Mouse (Mus musculus) myocyte (in vitro differentiated cells): Measurements from ENCODE around the gene Tmem251. TPM values are rescaled to one million over a fixed set of nuclear protein-coding genes. Genes with fewer than 3 reads are reported as not detected.
A peak's percentile ranks its signal among the peaks of the same experiment; 100 is the strongest.

Experiments used
- H3K27me3 ChIP-seq: one replicate; pipeline ENCODE4 v1.6.1; 2011; ENCODE audit not compliant: control insufficient read depth, insufficient read depth, insufficient read length
- H3K36me3 ChIP-seq: one replicate; pipeline ENCODE4 v1.6.1; 2011; ENCODE audit not compliant: control insufficient read depth, insufficient read depth
- H3K4me2 ChIP-seq: one replicate; pipeline ENCODE4 v1.6.1; 2011; ENCODE audit warnings: low read depth, control low read depth
- H3K4me3 ChIP-seq: one replicate; pipeline ENCODE4 v1.5.1; 2011; ENCODE audit warnings: mild to moderate bottlenecking, control low read depth, moderate library complexity
- H3K79me2 ChIP-seq: one replicate; pipeline ENCODE4 v1.6.1; 2011; ENCODE audit not compliant: control insufficient read depth, insufficient read depth
- H3ac ChIP-seq: one replicate; pipeline ENCODE4 v1.6.1; 2011; ENCODE audit not compliant: control insufficient read depth, insufficient read length
- CEBPB ChIP-seq: IDR thresholded peaks from 2 replicates; pipeline ENCODE4 v1.6.1; 2011; ENCODE audit warnings: mild to moderate bottlenecking, moderate library complexity; ENCODE audit not compliant: poor library complexity, insufficient read depth, severe bottlenecking
- E2F4 ChIP-seq: IDR thresholded peaks from one replicate; pipeline ENCODE4 v1.6.1; 2011; ENCODE audit warnings: mild to moderate bottlenecking, control low read depth, moderate library complexity; ENCODE audit not compliant: insufficient read depth
- MAX ChIP-seq: IDR thresholded peaks from one replicate; pipeline ENCODE4 v1.6.1; 2011; ENCODE audit warnings: low read depth, mild to moderate bottlenecking, control low read depth
- MYOD1 ChIP-seq, 3 experiments: IDR thresholded peaks; one replicate each; pipeline ENCODE4 v1.6.1; 2011; ENCODE audit warnings: control low read depth in 2 of 3, low read depth in 2 of 3, mild to moderate bottlenecking in 2 of 3, moderate library complexity in 1 of 3; ENCODE audit not compliant: insufficient read length in 2 of 3, control insufficient read depth in 1 of 3
- MYOG ChIP-seq, 3 experiments: IDR thresholded peaks; one replicate each; pipeline ENCODE4 v1.6.1; 2011; ENCODE audit warnings: control low read depth in 2 of 3, low read depth in 2 of 3, mild to moderate bottlenecking in 2 of 3; ENCODE audit not compliant: insufficient read length in 2 of 3, control insufficient read depth in 1 of 3, insufficient read depth in 1 of 3
- POLR2A ChIP-seq: IDR thresholded peaks from one replicate; pipeline ENCODE4 v1.6.1; 2011; ENCODE audit warnings: low read depth, mild to moderate bottlenecking, control low read depth, moderate library complexity; ENCODE audit not compliant: insufficient read length
- POLR2AphosphoS2 ChIP-seq: IDR thresholded peaks from one replicate; pipeline ENCODE4 v1.6.1; 2011; ENCODE audit warnings: low read depth, control low read depth; ENCODE audit not compliant: insufficient read length
- REST ChIP-seq: IDR thresholded peaks from one replicate; pipeline ENCODE4 v1.6.1; 2011; ENCODE audit warnings: mild to moderate bottlenecking, control low read depth, moderate library complexity; ENCODE audit not compliant: insufficient read depth, insufficient read length
- SRF ChIP-seq: IDR thresholded peaks from one replicate; pipeline ENCODE4 v1.6.1; 2011; ENCODE audit warnings: low read depth; ENCODE audit not compliant: control insufficient read depth, insufficient read length
- TCF12 ChIP-seq: IDR thresholded peaks from one replicate; pipeline ENCODE4 v1.6.1; 2011; ENCODE audit warnings: mild to moderate bottlenecking, control low read depth; ENCODE audit not compliant: poor library complexity, insufficient read depth, severe bottlenecking
- TCF3 ChIP-seq: IDR thresholded peaks from one replicate; pipeline ENCODE4 v1.6.1; 2011; ENCODE audit warnings: low read depth, control low read depth; ENCODE audit not compliant: insufficient read length
- USF1 ChIP-seq: IDR thresholded peaks from one replicate; pipeline ENCODE4 v1.6.1; 2011; ENCODE audit warnings: low read depth, mild to moderate bottlenecking, control low read depth, moderate library complexity
- polyA plus RNA-seq: library from polyadenylated mRNA; unstranded; fragments of >200 nt; fragmentation: generic; extraction: Trizol; gene quantifications from one replicate; pipeline ENCODE4 v1.2.1, GENCODE M21; 2012; ENCODE audit warnings: missing spikeins

Tmem251 gene
- polyA plus RNA-seq, 1 experiment: 2.9 TPM

- no peak overlapping the region for H3ac ChIP-seq
- no peaks in the 10 kb centered on the region for H3K79me2 ChIP-seq
- no peak overlapping the region for H3K4me3 ChIP-seq
- H3K27me3 ChIP-seq: no peaks in the 10 kb centered on the region
- H3K36me3 ChIP-seq: no peaks in the 10 kb centered on the region
- no peak for TF ChIP-seq SRF
- no peak for TF ChIP-seq USF1
- no peak for TF ChIP-seq CEBPB
- TF ChIP-seq REST: no peak
- no peak for TF ChIP-seq E2F4
- no peak for TF ChIP-seq TCF12
- no peak for TF ChIP-seq MAX
- no peak for TF ChIP-seq MYOD1 (IDR thresholded peaks at IDR 0.05; ENCODE audit: control insufficient read depth in 1 of 3, insufficient read length in 2 of 3, low read depth in 2 of 3)
- TF ChIP-seq POLR2A: no peak
- no peak for TF ChIP-seq TCF3
- TF ChIP-seq MYOG (IDR thresholded peaks at IDR 0.05; ENCODE audit: control insufficient read depth in 1 of 3, insufficient read depth in 1 of 3, insufficient read length in 2 of 3, low read depth in 2 of 3): no peak
- H3K4me2 ChIP-seq: no peak overlapping the region
These were observed 18.4 kb upstream of the Tmem251 start for GRCm38 (mm10) chr12:102725146-102725545.

- Histone ChIP-seq H3K79me2 (no peaks in the 10 kb centered on the region), H3K36me3 (no peaks in the 10 kb centered on the region), H3K4me2 (no peak overlapping the region), H3K4me3 (no peak overlapping the region), H3ac (no peak overlapping the region), H3K27me3 (no peaks in the 10 kb centered on the region)
- TF ChIP-seq MYOD1 (IDR thresholded peaks at IDR 0.05; ENCODE audit: control insufficient read depth in 1 of 3, insufficient read length in 2 of 3, low read depth in 2 of 3) (no peak), MYOG (IDR thresholded peaks at IDR 0.05; ENCODE audit: control insufficient read depth in 1 of 3, insufficient read depth in 1 of 3, insufficient read length in 2 of 3, low read depth in 2 of 3) (no peak), TCF3 (no peak), POLR2AphosphoS2 (no peak), MAX (no peak), SRF (no peak), E2F4 (no peak), TCF12 (no peak), CEBPB (no peak), REST (no peak), USF1 (no peak), POLR2A (no peak)
These were observed 17.8 kb upstream of the Tmem251 start for GRCm38 (mm10) chr12:102725761-102726175.

GRCm38 (mm10) chr12:102729855-102730797, 13.4 kb upstream of the Tmem251 start:
- no peak for TF ChIP-seq TCF12
- no peak for TF ChIP-seq REST
- no peak for TF ChIP-seq USF1
- TF ChIP-seq CEBPB: no peak
- no peak for TF ChIP-seq POLR2A
- TF ChIP-seq E2F4: no peak
- no peak for TF ChIP-seq MYOD1 (IDR thresholded peaks at IDR 0.05; ENCODE audit: control insufficient read depth in 1 of 3, insufficient read length in 2 of 3, low read depth in 2 of 3)
- no peak for TF ChIP-seq MYOG (IDR thresholded peaks at IDR 0.05; ENCODE audit: control insufficient read depth in 1 of 3, insufficient read depth in 1 of 3, insufficient read length in 2 of 3, low read depth in 2 of 3)
- TF ChIP-seq SRF: no peak
- no peak for TF ChIP-seq POLR2AphosphoS2
- TF ChIP-seq TCF3: no peak
- no peak for TF ChIP-seq MAX
- H3K27me3 ChIP-seq: no peaks in the 10 kb centered on the region
- H3K4me3 ChIP-seq: no peak overlapping the region
- H3K4me2 ChIP-seq: peak overlapping the region; percentile 80
- no peaks in the 10 kb centered on the region for H3K79me2 ChIP-seq
- H3ac ChIP-seq: no peak overlapping the region
- no peaks in the 10 kb centered on the region for H3K36me3 ChIP-seq

- Histone ChIP-seq H3K79me2 (no peaks in the 10 kb centered on the region), H3ac (no peak overlapping the region), H3K27me3 (no peaks in the 10 kb centered on the region), H3K36me3 (no peaks in the 10 kb centered on the region), H3K4me3 (no peak overlapping the region), H3K4me2 (peak overlapping the region; percentile 80)
- TF ChIP-seq USF1: no peak
- TF ChIP-seq TCF3: no peak
- TF ChIP-seq E2F4: no peak
- no peak for TF ChIP-seq POLR2AphosphoS2
- TF ChIP-seq REST: no peak
- no peak for TF ChIP-seq MYOD1 (IDR thresholded peaks at IDR 0.05; ENCODE audit: control insufficient read depth in 1 of 3, insufficient read length in 2 of 3, low read depth in 2 of 3)
- no peak for TF ChIP-seq TCF12
- no peak for TF ChIP-seq CEBPB
- no peak for TF ChIP-seq MYOG (IDR thresholded peaks at IDR 0.05; ENCODE audit: control insufficient read depth in 1 of 3, insufficient read depth in 1 of 3, insufficient read length in 2 of 3, low read depth in 2 of 3)
- TF ChIP-seq POLR2A: no peak
- TF ChIP-seq SRF: no peak
- TF ChIP-seq MAX: no peak
These were observed 12.6 kb upstream of the Tmem251 start for GRCm38 (mm10) chr12:102730798-102731619.
